Mouse (Mus musculus): ENCODE results near the gene Repin1.

Repin1 gene

DNA sequence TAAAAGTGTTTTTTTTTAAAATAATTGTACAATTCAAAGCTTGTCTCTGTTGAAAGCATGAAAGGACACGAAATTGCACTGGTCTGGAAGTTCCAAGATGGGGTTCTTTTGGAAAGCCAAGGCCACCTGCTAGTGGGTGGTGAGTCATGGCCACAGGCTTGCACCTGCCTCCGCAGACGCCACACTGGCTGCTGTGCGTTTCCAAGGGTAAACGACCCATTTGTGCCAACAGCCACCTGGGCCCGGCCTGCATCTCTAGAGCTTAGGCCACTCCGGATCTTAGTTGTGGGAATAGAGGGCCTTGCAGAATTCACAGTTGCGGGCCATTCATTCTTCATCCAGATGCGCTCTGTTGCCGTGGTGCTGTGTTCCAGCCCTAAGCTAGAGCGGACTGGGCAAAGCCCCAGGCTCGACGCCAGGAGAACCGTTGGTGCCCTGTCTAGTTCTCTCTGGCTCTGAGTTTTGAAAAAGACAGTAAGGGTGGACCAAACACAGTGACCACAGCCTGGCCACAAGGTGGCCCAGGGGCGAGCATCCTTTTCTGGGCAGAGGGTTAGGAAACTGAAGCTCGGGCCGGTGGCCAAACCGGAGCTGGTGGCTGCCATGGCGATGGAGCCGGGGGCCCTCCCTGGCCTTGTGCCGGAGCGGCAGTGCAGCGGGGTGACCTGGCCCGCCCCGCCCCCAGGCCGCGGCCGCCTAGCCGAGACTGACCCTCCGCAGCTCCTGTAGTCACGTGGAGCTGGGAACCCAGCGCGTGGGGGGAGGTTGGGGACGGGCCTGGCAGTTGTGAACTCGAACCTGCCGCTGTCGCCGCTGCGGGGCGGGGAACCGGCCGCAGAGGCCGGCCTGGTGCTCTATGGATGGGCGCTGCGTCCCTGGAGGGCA is at the start of gene Repin1, which contains the start of gene Gm44965:
TSS of gene Repin1 (plus strand) at position 726 of the 885 bp plus-strand sequence.
TSS of gene Gm44965 (plus strand) at position 784 of the 885 bp plus-strand sequence.
- TF ChIP-seq GATA4 (IDR thresholded peaks at IDR 0.05; ENCODE audit: insufficient replicate concordance, low read length) = no peak

GRCm38 (mm10) chr6:48545251-48545650 is 48.4 kb upstream of the Repin1 start:
- no peak for TF ChIP-seq GATA4 (IDR thresholded peaks at IDR 0.05; ENCODE audit: insufficient replicate concordance, low read length)

DNA sequence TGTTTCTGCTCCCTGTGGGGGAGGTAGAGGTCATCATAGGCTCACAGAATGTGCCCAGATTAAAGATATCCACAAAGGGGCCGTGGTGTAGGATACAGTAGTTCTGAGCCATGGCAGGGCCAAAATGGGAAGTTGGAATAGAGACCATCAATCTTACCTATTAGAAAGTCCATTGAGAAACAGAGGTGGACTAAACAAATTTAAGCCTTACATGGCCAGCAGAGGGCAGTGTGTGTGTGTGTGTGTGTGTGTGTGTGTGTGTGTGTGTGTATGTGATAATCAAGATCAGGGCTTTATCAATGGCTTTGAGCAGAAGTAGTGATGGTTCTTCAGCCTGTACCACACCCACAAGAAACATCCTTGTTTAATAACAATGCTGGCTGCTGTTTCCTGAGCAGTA is 47.4 kb upstream of the Repin1 start:
- peak; percentile 74; the same call in 1 of the 2 replicates for TF ChIP-seq GATA4 (IDR thresholded peaks at IDR 0.05; ENCODE audit: insufficient replicate concordance, low read length)

GRCm38 (mm10) chr6:48546858-48547257 is 46.8 kb upstream of the Repin1 start:
- TF ChIP-seq GATA4 (IDR thresholded peaks at IDR 0.05; ENCODE audit: insufficient replicate concordance, low read length) = no peak

DNA sequence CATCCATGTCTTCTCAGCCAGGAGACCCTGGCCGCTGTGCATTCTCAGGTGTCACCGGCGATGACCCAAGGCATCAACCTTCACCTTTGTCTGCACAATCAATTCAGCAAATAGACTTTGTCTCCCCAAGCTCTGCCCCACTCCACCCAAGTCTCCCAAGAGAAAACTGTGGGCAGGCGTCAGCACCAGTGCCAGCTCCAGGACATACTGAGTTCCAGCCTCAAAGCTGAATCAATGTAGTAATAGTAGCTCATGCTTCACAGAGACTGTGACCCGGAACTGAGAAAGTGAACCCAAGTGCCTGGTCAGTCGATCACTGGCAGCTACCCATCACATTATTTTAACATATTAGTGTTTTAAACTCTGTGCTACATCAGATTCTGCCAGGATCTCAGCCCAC is 45.4 kb upstream of the Repin1 start:
- TF ChIP-seq GATA4 (IDR thresholded peaks at IDR 0.05; ENCODE audit: insufficient replicate concordance, low read length) = no peak

DNA sequence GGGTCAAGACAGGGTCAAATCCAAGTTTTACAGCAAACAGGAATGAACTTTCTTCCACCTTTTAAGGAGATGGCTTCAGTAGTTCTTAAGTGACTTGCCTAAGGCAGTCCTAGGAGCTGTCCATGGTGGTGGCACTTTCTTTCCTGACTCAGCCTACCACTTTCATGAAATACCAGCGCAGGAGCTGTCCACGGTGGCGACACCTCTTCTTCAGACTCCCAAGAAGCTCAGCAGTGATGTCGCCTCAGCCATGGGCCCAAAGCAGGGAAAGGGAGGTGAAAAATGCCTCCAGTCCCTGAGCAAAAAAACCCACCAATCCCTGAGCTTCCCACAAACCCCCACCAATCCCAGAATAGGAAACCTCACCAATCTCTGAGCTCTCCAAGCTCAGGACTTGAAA is 40.8 kb upstream of the Repin1 start:
- no peak for TF ChIP-seq GATA4 (IDR thresholded peaks at IDR 0.05; ENCODE audit: insufficient replicate concordance, low read length)

DNA sequence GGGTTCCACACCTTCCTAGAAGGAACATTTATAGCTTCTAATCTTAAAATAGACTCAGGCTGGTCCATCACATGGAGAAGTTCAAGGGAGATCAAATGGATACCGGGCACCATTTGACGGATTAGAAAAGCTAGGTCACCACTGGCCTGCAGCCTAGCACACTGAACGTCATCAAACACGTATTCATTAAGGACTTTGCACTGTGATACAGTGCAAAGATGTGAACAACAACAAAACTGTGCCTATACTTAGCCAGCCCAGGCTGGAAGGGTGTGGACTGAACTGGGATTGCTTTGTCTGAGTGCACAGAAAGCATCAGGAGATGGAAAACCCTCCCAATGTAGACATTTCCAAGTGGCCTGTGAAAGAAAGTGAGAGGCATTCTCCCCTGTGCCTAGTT is 39.9 kb upstream of the Repin1 start:
- no peak for TF ChIP-seq GATA4 (IDR thresholded peaks at IDR 0.05; ENCODE audit: insufficient replicate concordance, low read length)

DNA sequence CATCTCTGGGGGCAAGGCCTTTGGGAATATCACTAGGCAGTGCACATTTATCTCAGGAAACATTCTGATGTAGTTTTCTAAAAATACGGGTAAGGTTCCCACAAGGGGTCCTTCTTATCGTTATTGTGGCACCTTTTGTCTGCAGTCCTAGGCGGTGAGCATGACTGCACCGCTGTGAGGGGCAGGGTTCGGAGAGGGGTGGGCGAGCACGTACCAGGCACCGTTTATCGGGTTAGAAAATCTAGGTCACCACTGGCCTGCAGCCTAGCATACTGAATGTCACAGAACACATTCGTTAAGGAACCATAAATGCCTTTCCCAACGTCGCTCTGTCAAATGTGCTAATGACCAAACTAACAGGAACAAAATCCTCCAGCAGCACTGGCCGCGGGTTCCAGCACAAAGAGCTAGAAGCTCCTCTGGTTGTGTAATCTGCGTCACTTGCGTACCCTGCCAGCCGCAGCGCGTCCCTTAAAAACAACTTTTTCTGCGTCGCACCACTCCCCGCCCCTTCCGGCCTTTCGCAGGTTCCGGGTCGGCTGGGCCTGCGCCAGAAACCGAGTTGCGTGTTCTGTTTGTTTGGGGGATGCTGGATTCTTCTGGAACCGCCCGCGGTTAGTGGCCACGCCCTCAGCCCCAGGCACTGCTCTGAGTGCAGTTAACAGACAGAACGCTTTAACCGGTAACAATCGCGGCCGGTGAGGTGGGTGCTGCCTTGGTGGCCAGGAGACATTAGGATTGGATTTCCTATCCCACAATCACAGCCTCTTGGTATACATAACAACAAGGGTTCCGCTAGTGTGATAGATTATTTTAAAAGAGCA is 39.2 kb upstream of the Repin1 start, which contains the start of gene Lrrc61:
TSS of gene Lrrc61 (plus strand) at position 517 of the 824 bp plus-strand sequence.
- no peak; the same call in 1 of the 2 replicates for TF ChIP-seq GATA4 (IDR thresholded peaks at IDR 0.05; ENCODE audit: insufficient replicate concordance, low read length)

DNA sequence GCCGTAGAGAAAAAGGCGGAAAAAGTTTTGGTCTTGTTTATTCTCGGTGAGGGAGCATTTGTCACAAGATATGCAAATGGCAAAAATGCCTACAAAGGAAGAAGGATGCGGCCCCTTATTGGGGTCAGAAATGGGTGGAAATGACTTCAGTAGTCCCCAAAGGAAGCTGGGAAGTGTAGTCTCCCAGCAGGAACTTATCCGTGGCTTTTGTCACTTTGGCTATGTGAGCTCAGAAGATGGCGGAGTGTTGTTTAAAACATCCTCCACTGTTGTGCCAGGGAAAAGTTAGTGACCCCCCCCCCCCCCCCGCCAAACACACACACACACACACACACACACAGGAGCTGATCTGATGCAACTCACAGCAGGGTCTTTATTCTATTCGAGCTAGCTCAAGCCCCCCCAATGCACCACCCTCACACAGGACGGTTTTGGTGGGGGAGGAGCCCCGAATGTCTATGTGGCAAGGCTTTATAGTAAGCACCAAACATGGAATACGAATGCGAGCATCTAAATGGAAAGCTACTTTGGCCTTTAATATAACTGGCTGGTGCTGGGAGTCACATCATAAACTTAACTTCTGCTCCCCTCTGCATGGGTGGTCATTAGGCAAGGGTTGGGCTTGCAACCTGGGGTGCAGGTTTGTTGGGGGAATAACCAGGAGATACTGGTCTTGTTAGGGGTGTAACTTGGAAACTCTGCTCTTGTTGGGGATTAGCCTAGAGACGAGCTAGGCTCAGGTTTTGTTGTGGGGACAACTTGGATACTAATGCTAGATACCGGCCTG is 38.4 kb upstream of the Repin1 start:
- TF ChIP-seq GATA4 (IDR thresholded peaks at IDR 0.05; ENCODE audit: insufficient replicate concordance, low read length) = no peak

- TF ChIP-seq GATA4 (IDR thresholded peaks at IDR 0.05; ENCODE audit: insufficient replicate concordance, low read length) = no peak
Measured at GRCm38 (mm10) chr6:48555956-48556355, 37.7 kb upstream of the Repin1 start.

GRCm38 (mm10) chr6:48565693-48566310 is 27.9 kb upstream of the Repin1 start:
- TF ChIP-seq GATA4 (IDR thresholded peaks at IDR 0.05; ENCODE audit: insufficient replicate concordance, low read length) = no peak

DNA sequence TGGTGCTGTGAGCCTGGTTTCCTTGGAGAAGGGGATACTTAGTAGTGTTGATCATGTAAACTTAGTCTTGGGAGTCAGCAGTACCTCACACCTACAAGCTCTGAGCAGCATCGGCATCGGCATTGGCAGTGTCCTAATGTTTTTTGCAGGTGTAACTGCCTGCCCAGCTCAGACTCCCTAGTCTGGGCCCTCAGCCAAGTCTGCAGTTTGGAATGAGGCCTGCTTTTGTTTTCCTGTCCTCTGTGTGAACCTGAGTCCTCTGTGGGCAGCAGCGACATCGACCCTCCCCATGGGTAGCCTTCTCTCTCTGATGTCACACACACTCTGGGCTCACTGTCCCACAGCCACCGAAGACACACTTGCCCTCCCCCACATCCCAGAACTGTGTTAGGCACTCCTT is 27.4 kb upstream of the Repin1 start:
- TF ChIP-seq GATA4 (IDR thresholded peaks at IDR 0.05; ENCODE audit: insufficient replicate concordance, low read length) = no peak

- TF ChIP-seq GATA4 (IDR thresholded peaks at IDR 0.05; ENCODE audit: insufficient replicate concordance, low read length) = no peak
Measured at GRCm38 (mm10) chr6:48568036-48568984, 25.4 kb upstream of the Repin1 start.

Data from liver, adult (tissue).